Mouse (Mus musculus) urinary bladder, adult 2 months (tissue): ENCODE results near the gene Tm4sf19. TPM values are rescaled to one million over a fixed set of nuclear protein-coding genes. Genes with fewer than 3 reads are reported as not detected.
"Not testable (repeated sequence)": the region's sequence is repeated elsewhere in the genome, so short reads cannot be mapped to it uniquely, and the experiment has no call there.

ENCODE experiments used
- DNase-seq: peaks from one replicate; pipeline ENCODE4 v3.0.0; 2022; ENCODE audit warnings: low spot score
- polyA plus RNA-seq: library from polyadenylated mRNA; depleted of rRNA; stranded (reverse); fragments of >200 nt; gene quantifications from 2 replicates; pipeline ENCODE4 v1.2.3, GENCODE M21; 2012; rRNA removed

Tm4sf19 gene
- polyA plus RNA-seq, 1 experiment = 0.12 TPM

GRCm38 (mm10) chr16:32430474-32431046, 30.3 kb downstream of the Tm4sf19 start, which contains the start of gene Pcyt1a:
Pcyt1a (plus strand) TSS chr16:32430921.
- DNase-seq = peak; percentile 89

- no peak for DNase-seq
These were observed 30.8 kb downstream of the Tm4sf19 start for GRCm38 (mm10) chr16:32431047-32431591.

DNA sequence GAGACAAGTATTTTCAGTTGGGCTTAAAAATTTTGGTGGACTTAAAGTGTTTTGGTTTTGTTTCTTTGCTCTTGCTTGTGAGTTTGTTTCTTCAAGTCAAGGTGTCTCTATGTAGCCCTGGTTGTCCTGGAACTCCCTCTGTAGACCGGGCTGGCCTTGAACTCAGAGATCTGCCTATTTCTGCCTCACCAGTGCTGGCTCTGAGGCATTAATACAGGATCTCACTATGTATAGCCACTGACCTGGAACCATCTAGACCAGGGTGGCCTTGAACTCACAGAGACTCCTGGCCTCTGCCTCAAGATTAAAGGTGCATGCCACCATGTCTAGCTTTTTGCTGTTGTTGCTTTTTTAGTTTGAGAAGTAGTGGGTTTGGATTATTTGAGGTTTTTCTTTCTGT, 31.6 kb downstream of the Tm4sf19 start:
- DNase-seq = no peak

GRCm38 (mm10) chr16:32433138-32433537, 32.8 kb downstream of the Tm4sf19 start:
- DNase-seq = no peak

GRCm38 (mm10) chr16:32434066-32434465, 33.8 kb downstream of the Tm4sf19 start:
- no peak for DNase-seq

DNA sequence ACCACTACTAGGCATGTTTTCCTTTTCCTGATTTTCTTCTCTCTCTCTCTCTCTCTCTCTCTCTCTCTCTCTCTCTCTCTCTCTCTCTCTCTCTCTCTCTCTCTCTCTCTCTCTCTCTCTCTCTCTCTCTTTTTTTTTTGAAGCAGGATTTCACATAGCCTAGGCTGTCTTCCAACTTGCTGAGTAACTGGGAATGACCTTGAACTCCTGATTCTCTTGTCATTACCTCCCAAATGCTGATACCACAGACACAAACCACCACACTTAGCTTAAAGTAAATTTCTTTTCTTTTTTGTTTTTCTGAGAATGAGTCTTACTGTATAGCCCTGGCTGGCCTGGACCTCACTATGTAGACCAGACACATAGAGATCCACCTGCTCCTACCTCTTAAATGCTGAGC, 34.4 kb downstream of the Tm4sf19 start:
- no peak for DNase-seq

- no peak for DNase-seq
These were observed 36.4 kb downstream of the Tm4sf19 start for GRCm38 (mm10) chr16:32436657-32437056.

- no peak for DNase-seq
These were observed 37.0 kb downstream of the Tm4sf19 start for GRCm38 (mm10) chr16:32437266-32437665.

GRCm38 (mm10) chr16:32441432-32441831, 41.1 kb downstream of the Tm4sf19 start:
- no peak for DNase-seq

DNA sequence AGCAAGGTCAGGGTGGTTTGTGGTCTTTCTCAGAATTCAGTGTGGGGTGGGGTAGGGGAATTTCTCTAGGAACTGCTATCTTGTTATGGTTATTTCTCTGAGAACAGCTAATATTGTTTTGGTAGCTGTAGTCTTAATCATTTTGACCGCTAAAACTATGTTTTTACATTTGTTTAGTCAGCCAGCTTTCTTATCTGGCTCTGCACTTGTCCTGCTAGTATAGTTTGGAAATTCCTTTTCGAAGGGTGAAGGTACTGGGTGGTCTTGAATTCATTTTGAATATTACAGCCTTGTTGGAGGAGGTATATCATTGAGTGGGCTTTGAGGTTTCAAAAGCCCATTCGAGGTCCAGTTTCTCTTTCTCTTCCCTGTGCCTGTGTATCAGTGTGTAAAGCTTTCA, 44.3 kb downstream of the Tm4sf19 start:
- DNase-seq = not testable (repeated sequence)

DNA sequence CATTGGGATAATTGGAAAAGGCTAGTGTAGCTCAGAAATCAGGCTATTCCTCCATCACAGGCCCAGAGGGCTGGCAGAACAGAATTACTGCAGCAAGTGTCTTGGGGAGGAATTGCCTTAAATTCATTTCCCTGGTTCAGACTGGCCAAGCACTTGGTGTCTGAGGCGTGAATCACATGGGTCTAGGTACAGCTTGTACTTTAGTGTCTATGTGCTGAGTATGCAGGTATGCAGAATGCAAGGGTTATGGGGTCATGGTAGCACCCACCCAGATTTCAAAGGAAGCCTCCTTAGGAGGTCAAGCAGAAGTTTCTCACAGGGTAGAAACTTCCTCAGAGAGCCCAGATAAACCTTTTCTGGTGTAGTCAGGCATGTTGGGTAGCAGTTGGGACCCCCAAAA, 45.3 kb downstream of the Tm4sf19 start:
- no peak for DNase-seq

GRCm38 (mm10) chr16:32446563-32447138, 46.3 kb downstream of the Tm4sf19 start:
- DNase-seq = no peak

GRCm38 (mm10) chr16:32449665-32450064, 49.4 kb downstream of the Tm4sf19 start:
- no peak for DNase-seq

DNA sequence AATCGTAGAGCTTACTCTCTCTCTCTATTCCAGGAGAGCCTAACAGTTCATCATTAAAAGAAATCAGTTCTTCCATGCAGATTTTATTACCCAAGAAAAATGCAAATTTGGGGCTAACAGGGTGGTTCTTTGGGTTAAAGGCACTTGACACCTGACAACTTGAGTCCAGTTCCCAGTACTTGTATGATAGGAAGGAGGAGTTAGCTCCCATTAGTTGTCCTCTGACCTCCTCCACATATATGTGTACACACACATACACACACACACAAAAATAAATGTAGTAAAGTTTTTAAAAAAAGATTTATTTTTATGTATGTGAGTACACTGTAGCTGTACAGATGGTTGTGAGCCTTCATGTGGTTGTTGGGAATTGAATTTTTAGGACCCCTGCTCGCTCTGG, 49.8 kb downstream of the Tm4sf19 start:
- DNase-seq = no peak

- no peak for DNase-seq
These were observed 52.8 kb downstream of the Tm4sf19 start for GRCm38 (mm10) chr16:32453102-32453501.

DNA sequence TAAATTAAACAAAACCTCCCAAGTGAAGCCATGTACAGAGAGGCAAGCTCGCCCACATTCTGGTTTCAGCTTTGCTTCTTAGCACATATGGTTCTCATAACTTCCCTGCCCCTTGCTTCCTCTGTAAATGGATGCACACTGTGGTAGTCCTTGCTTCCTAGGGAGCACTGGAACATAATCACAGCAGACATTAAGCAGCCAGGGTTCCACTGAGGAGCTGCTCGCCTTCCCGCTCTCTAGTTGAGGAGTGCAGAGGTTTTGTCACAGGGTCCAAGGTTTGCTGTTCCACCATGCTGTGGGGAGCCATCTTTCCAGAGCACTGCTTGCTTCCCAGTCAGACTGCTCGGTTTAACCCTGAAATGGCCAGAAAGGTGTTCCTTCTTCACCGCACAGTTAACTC, 54.3 kb downstream of the Tm4sf19 start:
- DNase-seq = no peak

DNA sequence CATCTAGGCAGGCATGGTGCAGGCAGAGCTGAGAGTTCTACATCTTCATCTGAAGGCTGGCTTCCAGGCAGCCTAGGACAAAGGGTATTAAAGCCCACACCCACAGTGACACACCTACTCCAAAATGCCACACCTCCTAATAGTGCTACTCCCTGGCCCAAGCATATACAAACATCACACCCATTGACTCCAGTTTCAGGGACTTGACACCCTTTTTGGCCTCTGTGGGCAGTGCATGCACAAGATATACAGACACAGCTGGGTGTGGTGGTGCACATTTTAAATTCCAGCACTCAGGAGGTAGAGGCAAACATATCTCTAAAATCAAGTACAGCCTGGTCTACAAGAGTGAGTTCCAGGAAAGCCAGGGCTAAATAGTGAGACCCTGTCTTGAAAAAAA, 55.8 kb downstream of the Tm4sf19 start:
- no peak for DNase-seq

- no peak for DNase-seq
These were observed 56.5 kb downstream of the Tm4sf19 start for GRCm38 (mm10) chr16:32456761-32457160.

Other genes with a start within 250 kb of the Tm4sf19 start
- 19.4 TPM in 2 replicates for gene Nrros, start 234.9 kb upstream of the Tm4sf19 start, polyA plus RNA-seq
- 0.14 and 0.24 TPM in 2 replicates for gene Bex6, start 220.7 kb upstream of the Tm4sf19 start, polyA plus RNA-seq
- 6.3 and 7.3 TPM in 2 replicates for gene Fbxo45, start 153.3 kb upstream of the Tm4sf19 start, polyA plus RNA-seq
- gene Wdr53, start 153.3 kb upstream of the Tm4sf19 start, polyA plus RNA-seq = 11.9 and 15.2 TPM in 2 replicates
- not detected in 2 replicates for gene Smco1, start 129.0 kb upstream of the Tm4sf19 start, polyA plus RNA-seq
- 10.7 and 12.9 TPM in 2 replicates for gene Rnf168, start 123.0 kb upstream of the Tm4sf19 start, polyA plus RNA-seq
- 12.3 and 13.0 TPM in 2 replicates for gene Ubxn7, start 68.2 kb upstream of the Tm4sf19 start, polyA plus RNA-seq
- gene Tctex1d2, start 19.2 kb downstream of the Tm4sf19 start, polyA plus RNA-seq = 23.9 and 30.5 TPM in 2 replicates
- 29.3 and 34.0 TPM in 2 replicates for gene Pcyt1a, start 30.4 kb downstream of the Tm4sf19 start, polyA plus RNA-seq
- 0.04 TPM in 1 of 2 replicates, not detected in the other for gene Slc51a, start 87.4 kb downstream of the Tm4sf19 start, polyA plus RNA-seq
- gene Zdhhc19, start 95.8 kb downstream of the Tm4sf19 start, polyA plus RNA-seq = not detected in 2 replicates
- gene Tfrc, start 208.4 kb downstream of the Tm4sf19 start, polyA plus RNA-seq = 14.1 and 17.7 TPM in 2 replicates
- 106 and 114 TPM in 2 replicates for gene Tnk2, start 243.4 kb downstream of the Tm4sf19 start, polyA plus RNA-seq